Comparison of ENCODE assay signal across 8 mouse cellular contexts in the genomic region with DNA sequence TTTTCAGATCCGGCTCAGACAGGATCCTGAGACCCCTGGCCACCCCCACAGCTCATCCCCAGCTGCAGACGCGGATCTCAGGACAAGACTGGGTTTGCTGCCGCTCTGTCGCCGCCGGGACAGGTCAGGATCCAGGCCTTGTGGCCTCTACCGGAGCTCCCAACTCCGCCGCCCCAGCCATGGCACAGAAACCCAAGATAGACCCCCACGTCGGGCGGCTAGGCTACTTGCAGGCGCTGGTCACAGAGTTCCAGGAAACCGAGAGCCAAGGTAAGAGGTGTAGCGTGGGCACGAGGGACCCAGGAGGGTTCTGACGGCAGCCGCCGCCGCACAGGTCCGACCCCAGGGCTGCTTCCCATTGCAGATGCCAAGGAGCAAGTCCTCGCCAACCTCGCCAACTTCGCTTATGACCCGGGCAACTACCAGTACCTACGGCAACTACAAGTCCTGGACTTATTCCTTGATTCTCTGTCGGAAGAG. TPM values are rescaled to one million over a fixed set of nuclear protein-coding genes. Genes with fewer than 3 reads are reported as not detected.
DNase-seq lines count a peak whose midpoint lies in the region; ATAC-seq and TF ChIP-seq lines count a peak whose summit lies in the region.

No protein-coding gene starts in this region.

- DNase-seq in lung, postnatal 25 days (ENCODE audit: low spot score), result no peak
- DNase-seq in limb, embryonic 14.5 days (ENCODE audit: low spot score), result no peak
- no peak for DNase-seq in adrenal gland, adult 2 months
- no peak for DNase-seq in right cerebral cortex, adult 18-20 months
- no peak for DNase-seq in frontal cortex, postnatal 25 days (ENCODE audit: low spot score in 2 of 2)

- peaks cover 18% of the 10 kb centered on the region for H3K4me1 ChIP-seq in lung, embryonic 16.5 days (replicated peaks; ENCODE audit: control insufficient read depth, insufficient read depth, low read length)
- peaks cover 9% of the 10 kb centered on the region; the same call in 1 of the 2 replicates for H3K4me1 ChIP-seq in limb, embryonic 14.5 days (ENCODE audit: control insufficient read depth, insufficient read depth, low read length)
- peaks cover 12% of the 10 kb centered on the region; the same call in 1 of the 2 replicates for H3K4me1 ChIP-seq in small intestine, adult 2 months (ENCODE audit: control insufficient read depth, insufficient read depth, insufficient read length, low read length)

- H3K9ac ChIP-seq in lung, embryonic 16.5 days (ENCODE audit: low read length), result peak overlapping the region; percentile 84
- H3K9ac ChIP-seq in limb, embryonic 14.5 days (ENCODE audit: low read depth, low read length, severe bottlenecking), result peak overlapping the region; percentile 77

- no peak overlapping the region; the same call in 1 of the 2 replicates for H3K27ac ChIP-seq in lung, embryonic 16.5 days (ENCODE audit: low read length)
- no peak overlapping the region for H3K27ac ChIP-seq in limb, embryonic 14.5 days (replicated peaks; ENCODE audit: low read depth, low read length)
- peak overlapping the region; percentile 43 for H3K27ac ChIP-seq in small intestine, adult 2 months (ENCODE audit: insufficient read depth, low read depth, low read length)

- WGBS in lung, embryonic 16.5 days, result 2% methylated on average over 28 of the region's 28 CpGs
- WGBS in limb, embryonic 14.5 days, result 4% methylated on average over 28 of the region's 28 CpGs
- WGBS in small intestine, adult 2 months, result 2% methylated on average over 28 of the region's 28 CpGs

- TF ChIP-seq CTCF in small intestine, adult 2 months (IDR thresholded peaks at IDR 0.05; ENCODE audit: extremely low read depth, insufficient read length, insufficient replicate concordance, low read depth, low read length), result no peak

- no peaks in the 10 kb centered on the region for H3K9me3 ChIP-seq in lung, embryonic 16.5 days (ENCODE audit: control insufficient read depth, low read length)
- no peaks in the 10 kb centered on the region for H3K9me3 ChIP-seq in limb, embryonic 14.5 days (ENCODE audit: control insufficient read depth, low read length)

- H3K36me3 ChIP-seq in lung, embryonic 16.5 days (ENCODE audit: control insufficient read depth, insufficient read depth, low read length), result no peaks in the 10 kb centered on the region
- H3K36me3 ChIP-seq in limb, embryonic 14.5 days (ENCODE audit: control insufficient read depth, insufficient read depth, low read length), result no peaks in the 10 kb centered on the region
- peaks cover 31% of the 10 kb centered on the region for H3K36me3 ChIP-seq in small intestine, adult 2 months (ENCODE audit: control insufficient read depth, insufficient read depth, low read length)

- ATAC-seq in lung, embryonic 16.5 days (ENCODE audit: low read depth), result peak; percentile 27
- ATAC-seq in erythroblast, adult 5-6 weeks (replicated peaks; ENCODE audit: low FRiP score, poor library complexity, severe bottlenecking), result peak; percentile 33
- no peak for ATAC-seq in limb, embryonic 14.5 days (ENCODE audit: low FRiP score, low read depth)

- no peak for TF ChIP-seq POLR2A in limb, embryonic 14.5 days (IDR thresholded peaks at IDR 0.05; ENCODE audit: borderline replicate concordance, extremely low read depth, insufficient read depth, insufficient read length)
- TF ChIP-seq POLR2A in small intestine, adult 2 months (IDR thresholded peaks at IDR 0.05; ENCODE audit: low read depth, low read length), result no peak

- H3K4me3 ChIP-seq in lung, embryonic 16.5 days (ENCODE audit: low read length), result peak overlapping the region; percentile 94
- H3K4me3 ChIP-seq in limb, embryonic 14.5 days (replicated peaks; ENCODE audit: low read length), result peak overlapping the region; percentile 86
- peak overlapping the region; percentile 79 for H3K4me3 ChIP-seq in small intestine, adult 2 months (ENCODE audit: low read depth, low read length)

- no peaks in the 10 kb centered on the region for H3K27me3 ChIP-seq in lung, embryonic 16.5 days (ENCODE audit: control insufficient read depth, insufficient read depth, low read depth, low read length)
- no peaks in the 10 kb centered on the region for H3K27me3 ChIP-seq in limb, embryonic 14.5 days (ENCODE audit: control insufficient read depth, insufficient read depth, low read length)
- no peaks in the 10 kb centered on the region for H3K27me3 ChIP-seq in small intestine, adult 2 months (ENCODE audit: control insufficient read depth, insufficient read depth, low read length)

- H3K4me2 ChIP-seq in lung, embryonic 16.5 days (ENCODE audit: low read depth, low read length), result peak overlapping the region; percentile 66
- H3K4me2 ChIP-seq in limb, embryonic 14.5 days (replicated peaks; ENCODE audit: low read depth, low read length, severe bottlenecking), result peak overlapping the region; percentile 92

RNA-seq across cellular contexts. Expression of gene Armc7, which starts 0.3 kb away (rescaled TPM):
- 7.2 and 7.4 TPM in 2 replicates for polyA plus RNA-seq in lung, embryonic 16.5 days (2015; fragmentation: Nextera tagmentation; extraction: Ambion mirVana)
- total RNA-seq in erythroblast, adult 5-6 weeks (2015; ENCODE audit: low replicate concordance), result 2.5 and 3.8 TPM in 2 replicates
- total RNA-seq in erythroblast, adult 5-6 weeks (2017; ENCODE audit: low replicate concordance), result 1.5 and 5.5 TPM in 2 replicates
- 7.5 and 9.7 TPM in 2 replicates for polyA plus RNA-seq in limb, embryonic 14.5 days (2012; rRNA removed)
- 8.4 and 8.5 TPM in 2 replicates for polyA plus RNA-seq in limb, embryonic 14.5 days (2014; fragmentation: Nextera tagmentation; extraction: Ambion mirVana)
- 13.2 and 16.3 TPM in 2 replicates for polyA plus RNA-seq in small intestine, adult 2 months (2012; rRNA removed)
- 10 to 100 TPM in 1 of 2 experiments, 1 to 10 TPM in 1; 6.3 to 11.5 TPM for total RNA-seq in adrenal gland, adult 2 months (2021)
- 17.1 and 17.8 TPM in 2 replicates for polyA plus RNA-seq in adrenal gland, adult 2 months (2012; rRNA removed)

RNA-seq across cellular contexts. Expression of gene Slc16a5, which starts 13.5 kb away (rescaled TPM):
- 0.74 and 2.9 TPM in 2 replicates for polyA plus RNA-seq in lung, embryonic 16.5 days (2015; fragmentation: Nextera tagmentation; extraction: Ambion mirVana)
- total RNA-seq in erythroblast, adult 5-6 weeks (2015; ENCODE audit: low replicate concordance), result not detected in 2 replicates
- not detected in 2 replicates for total RNA-seq in erythroblast, adult 5-6 weeks (2017; ENCODE audit: low replicate concordance)
- polyA plus RNA-seq in limb, embryonic 14.5 days (2012; rRNA removed), result 0.04 and 0.08 TPM in 2 replicates
- not detected in 2 replicates for polyA plus RNA-seq in limb, embryonic 14.5 days (2014; fragmentation: Nextera tagmentation; extraction: Ambion mirVana)
- polyA plus RNA-seq in small intestine, adult 2 months (2012; rRNA removed), result 98.7 and 220 TPM in 2 replicates
- total RNA-seq in adrenal gland, adult 2 months (2021), result under 1 TPM in 1 of 2 experiments, not detected in 1; 0.26 TPM
- polyA plus RNA-seq in adrenal gland, adult 2 months (2012; rRNA removed), result 0.32 TPM in 1 of 2 replicates, not detected in the other

RNA-seq across cellular contexts. Expression of gene Nt5c, which starts 15.9 kb away (rescaled TPM):
- 71.0 and 74.7 TPM in 2 replicates for polyA plus RNA-seq in lung, embryonic 16.5 days (2015; fragmentation: Nextera tagmentation; extraction: Ambion mirVana)
- total RNA-seq in erythroblast, adult 5-6 weeks (2015; ENCODE audit: low replicate concordance), result 32.8 and 52.3 TPM in 2 replicates
- 14.1 and 16.0 TPM in 2 replicates for total RNA-seq in erythroblast, adult 5-6 weeks (2017; ENCODE audit: low replicate concordance)
- polyA plus RNA-seq in limb, embryonic 14.5 days (2012; rRNA removed), result 51.8 and 55.4 TPM in 2 replicates
- 70.6 and 76.6 TPM in 2 replicates for polyA plus RNA-seq in limb, embryonic 14.5 days (2014; fragmentation: Nextera tagmentation; extraction: Ambion mirVana)
- polyA plus RNA-seq in small intestine, adult 2 months (2012; rRNA removed), result 56.8 and 132 TPM in 2 replicates
- 100 to 1,000 TPM; 124 to 154 TPM for total RNA-seq in adrenal gland, adult 2 months (2021)
- 68.4 and 73.4 TPM in 2 replicates for polyA plus RNA-seq in adrenal gland, adult 2 months (2012; rRNA removed)

RNA-seq across cellular contexts. Expression of gene Trim80, which starts 35.5 kb away (rescaled TPM):
- polyA plus RNA-seq in lung, embryonic 16.5 days (2015; fragmentation: Nextera tagmentation; extraction: Ambion mirVana), result not detected in 2 replicates
- total RNA-seq in erythroblast, adult 5-6 weeks (2015; ENCODE audit: low replicate concordance), result not detected in 2 replicates
- not detected in 2 replicates for total RNA-seq in erythroblast, adult 5-6 weeks (2017; ENCODE audit: low replicate concordance)
- not detected in 2 replicates for polyA plus RNA-seq in limb, embryonic 14.5 days (2012; rRNA removed)
- 0.15 TPM in 1 of 2 replicates, not detected in the other for polyA plus RNA-seq in limb, embryonic 14.5 days (2014; fragmentation: Nextera tagmentation; extraction: Ambion mirVana)
- 1.5 and 4.7 TPM in 2 replicates for polyA plus RNA-seq in small intestine, adult 2 months (2012; rRNA removed)
- total RNA-seq in adrenal gland, adult 2 months (2021), result under 1 TPM; 0.14 to 0.52 TPM
- 0.55 and 0.59 TPM in 2 replicates for polyA plus RNA-seq in adrenal gland, adult 2 months (2012; rRNA removed)

RNA-seq across cellular contexts. Expression of gene Jpt1, which starts 38.4 kb away (rescaled TPM):
- polyA plus RNA-seq in lung, embryonic 16.5 days (2015; fragmentation: Nextera tagmentation; extraction: Ambion mirVana), result 460 and 462 TPM in 2 replicates
- total RNA-seq in erythroblast, adult 5-6 weeks (2015; ENCODE audit: low replicate concordance), result 105 and 112 TPM in 2 replicates
- 114 and 134 TPM in 2 replicates for total RNA-seq in erythroblast, adult 5-6 weeks (2017; ENCODE audit: low replicate concordance)
- 411 and 458 TPM in 2 replicates for polyA plus RNA-seq in limb, embryonic 14.5 days (2012; rRNA removed)
- 541 and 547 TPM in 2 replicates for polyA plus RNA-seq in limb, embryonic 14.5 days (2014; fragmentation: Nextera tagmentation; extraction: Ambion mirVana)
- 210 and 430 TPM in 2 replicates for polyA plus RNA-seq in small intestine, adult 2 months (2012; rRNA removed)
- total RNA-seq in adrenal gland, adult 2 months (2021), result 100 to 1,000 TPM in 1 of 2 experiments, 10 to 100 TPM in 1; 71.8 to 109 TPM
- 100 and 102 TPM in 2 replicates for polyA plus RNA-seq in adrenal gland, adult 2 months (2012; rRNA removed)

Comparison
In these comparisons a context has a peak if more than half of its experiments do, and no peak if none do; other contexts are left out.
1. RNA of gene Slc16a5, which starts 13.5 kb away (polyA plus RNA-seq): 98.7 to 220 TPM in small intestine, adult 2 months; 0.74 to 2.9 TPM in lung, embryonic 16.5 days, 0.04 to 0.08 TPM in limb, embryonic 14.5 days and 0.32 TPM in adrenal gland, adult 2 months; every median in the first group is over 10 times any median in the second.
2. Peak in every context shown above with its lines, with median percentiles within 50 percentile points of each other: H3K4me3 ChIP-seq.